Comparison of ENCODE assay signal across 8 mouse cellular contexts in genomic region chr7:24904070-24904483, GRCm38 (mm10). TPM values are rescaled to one million over a fixed set of nuclear protein-coding genes. Genes with fewer than 3 reads are reported as not detected.
A peak's percentile ranks its signal among the peaks of the same experiment; 100 is the strongest.
DNase-seq lines count a peak whose midpoint lies in the region; ATAC-seq lines count a peak whose summit lies in the region.

No protein-coding gene starts in this region.

- no peaks in the 10 kb centered on the region for H3K36me3 ChIP-seq in hindbrain, embryonic 16.5 days (ENCODE audit: control insufficient read depth, insufficient read depth, low read length)
- peaks cover 27% of the 10 kb centered on the region for H3K36me3 ChIP-seq in macrophage (ENCODE audit: inconsistent target)

- peak; percentile 86 for DNase-seq in WW6 (ENCODE audit: low read depth, low spot score)
- peak; percentile 88 to 96 for DNase-seq in cerebellum, postnatal 4 days (ENCODE audit: low spot score in 2 of 2)
- peak; percentile 98 for DNase-seq in gastrocnemius, adult 18-20 months (ENCODE audit: low spot score)
- DNase-seq in left cerebral cortex, adult 18-20 months (ENCODE audit: low spot score in 2 of 2) = peak; percentile 94 to 98
- DNase-seq in right cerebral cortex, adult 18-20 months = peak; percentile 99
- DNase-seq in urinary bladder, postnatal 10 days (ENCODE audit: low spot score) = peak; percentile 86

- H3K79me2 ChIP-seq in macrophage (ENCODE audit: inconsistent target) = peaks cover 57% of the 10 kb centered on the region

- no peaks in the 10 kb centered on the region for H3K27me3 ChIP-seq in hindbrain, embryonic 16.5 days (replicated peaks; ENCODE audit: control insufficient read depth, insufficient read depth, low read length)

- H3K4me2 ChIP-seq in hindbrain, embryonic 16.5 days (ENCODE audit: low read length) = peak overlapping the region; percentile 79

- WGBS in hindbrain, embryonic 16.5 days = under 1% methylated on average over 30 of the region's 30 CpGs
- 0% methylated on average over 27 of the region's 30 CpGs for WGBS in macrophage (ENCODE audit: missing documents)

- peak overlapping the region; percentile 84 for H3K9ac ChIP-seq in hindbrain, embryonic 16.5 days (ENCODE audit: low read depth, low read length)

- H3K27ac ChIP-seq in hindbrain, embryonic 16.5 days (ENCODE audit: low read depth, low read length) = peak overlapping the region; percentile 77
- peak overlapping the region; percentile 66 for H3K27ac ChIP-seq in macrophage

- ATAC-seq in hindbrain, embryonic 16.5 days = peak; percentile 98

- no peaks in the 10 kb centered on the region for H3K9me3 ChIP-seq in hindbrain, embryonic 16.5 days (ENCODE audit: control insufficient read depth, low read length)

- peak overlapping the region; percentile 62 for H3K4me3 ChIP-seq in hindbrain, embryonic 16.5 days (ENCODE audit: low read length)
- peak overlapping the region; percentile 93 for H3K4me3 ChIP-seq in macrophage (ENCODE audit: inconsistent target)

- H3K4me1 ChIP-seq in hindbrain, embryonic 16.5 days (ENCODE audit: control insufficient read depth, insufficient read depth, low read depth, low read length) = peaks cover 13% of the 10 kb centered on the region

RNA-seq across cellular contexts. Expression of gene Arhgef1, which starts 1.4 kb away (rescaled TPM):
- total RNA-seq in gastrocnemius, adult 18-20 months (2021) = 10 to 100 TPM; 21.0 to 23.8 TPM
- 47.0 and 62.1 TPM in 2 replicates for polyA plus RNA-seq in hindbrain, embryonic 16.5 days (2015; fragmentation: Nextera tagmentation; extraction: Ambion mirVana)
- total RNA-seq in left cerebral cortex, adult 18-20 months (2021) = 10 to 100 TPM; 57.1 to 74.1 TPM
- 1,000 to 10,000 TPM in 3 of 26 experiments, 100 to 1,000 TPM in 23; 295 to 1,200 (median 630) TPM for total RNA-seq in macrophage (2018; cell fraction: chromatin; rRNA removed)
- total RNA-seq in macrophage (2018; cell fraction: cytosol; rRNA removed) = 10 to 100 TPM; 50.1 to 95.8 (median 74.8) TPM
- total RNA-seq in macrophage (2018; cell fraction: nucleus; rRNA removed) = 100 to 1,000 TPM; 119 to 539 (median 222) TPM
- polyA plus RNA-seq in macrophage (2018) = 54.7 to 102 TPM (median 79.9 TPM) in 3 replicates

RNA-seq across cellular contexts. Expression of gene Cd79a, which starts 6.9 kb away (rescaled TPM):
- under 1 TPM in 1 of 2 experiments, not detected in 1; 0.14 TPM for total RNA-seq in gastrocnemius, adult 18-20 months (2021)
- 0.34 and 0.39 TPM in 2 replicates for polyA plus RNA-seq in hindbrain, embryonic 16.5 days (2015; fragmentation: Nextera tagmentation; extraction: Ambion mirVana)
- total RNA-seq in left cerebral cortex, adult 18-20 months (2021) = under 1 TPM; 0.30 to 0.77 TPM
- not detected for total RNA-seq in macrophage (2018; cell fraction: chromatin; rRNA removed)
- total RNA-seq in macrophage (2018; cell fraction: cytosol; rRNA removed) = under 1 TPM in 9 of 26 experiments, not detected in 17; 0.05 to 0.43 (median 0.13) TPM
- 1 to 10 TPM in 1 of 26 experiments, under 1 TPM in 3, not detected in 22; 0.40 to 1.8 (median 0.63) TPM for total RNA-seq in macrophage (2018; cell fraction: nucleus; rRNA removed)
- 0.44 TPM in 1 of 3 replicates, not detected in the others for polyA plus RNA-seq in macrophage (2018)

RNA-seq across cellular contexts. Expression of gene Rps19, which starts 19.9 kb away (rescaled TPM):
- 100 to 1,000 TPM; 312 to 357 TPM for total RNA-seq in gastrocnemius, adult 18-20 months (2021)
- 1,005 and 1,089 TPM in 2 replicates for polyA plus RNA-seq in hindbrain, embryonic 16.5 days (2015; fragmentation: Nextera tagmentation; extraction: Ambion mirVana)
- 100 to 1,000 TPM; 511 to 584 TPM for total RNA-seq in left cerebral cortex, adult 18-20 months (2021)
- total RNA-seq in macrophage (2018; cell fraction: chromatin; rRNA removed) = 100 to 1,000 TPM in 25 of 26 experiments, 10 to 100 TPM in 1; 91.4 to 296 (median 150) TPM
- total RNA-seq in macrophage (2018; cell fraction: cytosol; rRNA removed) = 1,000 to 10,000 TPM in 12 of 26 experiments, 100 to 1,000 TPM in 14; 496 to 1,324 (median 876) TPM
- 100 to 1,000 TPM; 113 to 335 (median 188) TPM for total RNA-seq in macrophage (2018; cell fraction: nucleus; rRNA removed)
- polyA plus RNA-seq in macrophage (2018) = 136 to 976 TPM (median 876 TPM) in 3 replicates

RNA-seq across cellular contexts. Expression of gene Dmrtc2, which starts 34.2 kb away (rescaled TPM):
- not detected for total RNA-seq in gastrocnemius, adult 18-20 months (2021)
- 0.30 and 0.47 TPM in 2 replicates for polyA plus RNA-seq in hindbrain, embryonic 16.5 days (2015; fragmentation: Nextera tagmentation; extraction: Ambion mirVana)
- not detected for total RNA-seq in left cerebral cortex, adult 18-20 months (2021)
- not detected for total RNA-seq in macrophage (2018; cell fraction: chromatin; rRNA removed)
- not detected for total RNA-seq in macrophage (2018; cell fraction: cytosol; rRNA removed)
- not detected for total RNA-seq in macrophage (2018; cell fraction: nucleus; rRNA removed)
- polyA plus RNA-seq in macrophage (2018) = not detected in 3 replicates

RNA-seq across cellular contexts. Expression of gene Lypd4, which starts 34.3 kb away (rescaled TPM):
- total RNA-seq in gastrocnemius, adult 18-20 months (2021) = not detected
- polyA plus RNA-seq in hindbrain, embryonic 16.5 days (2015; fragmentation: Nextera tagmentation; extraction: Ambion mirVana) = 0.21 and 0.29 TPM in 2 replicates
- total RNA-seq in left cerebral cortex, adult 18-20 months (2021) = not detected
- total RNA-seq in macrophage (2018; cell fraction: chromatin; rRNA removed) = not detected
- total RNA-seq in macrophage (2018; cell fraction: cytosol; rRNA removed) = not detected
- 1 to 10 TPM in 1 of 26 experiments, not detected in 25; 1.2 TPM for total RNA-seq in macrophage (2018; cell fraction: nucleus; rRNA removed)
- not detected in 3 replicates for polyA plus RNA-seq in macrophage (2018)

Comparison
In these comparisons a context has a peak if more than half of its experiments do, and no peak if none do; other contexts are left out.
1. Peak in every context shown above with its lines: DNase-seq, ATAC-seq, H3K4me3 ChIP-seq and H3K27ac ChIP-seq.